Mouse (Mus musculus): ENCODE measurements at regions not wholly inside any gene's neighbourhood (a gene's known extent, or its start where the extent isn't known, plus 50 kb on each side); places are given as distances from the start of the nearest gene placed in this dataset.

GRCm38 (mm10) chr5:119448494-119448893 lies 222.0 kb upstream of the Tbx3 start:
- Histone ChIP-seq H3K9me3 (ENCODE audit: control insufficient read depth, low read length) (no peaks in the 10 kb centered on the region), H3K4me2 (ENCODE audit: low read length) (no peak overlapping the region), H3K9ac (ENCODE audit: low read length) (no peak overlapping the region), H3K27me3 (replicated peaks; ENCODE audit: control insufficient read depth, insufficient read depth, low read length) (no peaks in the 10 kb centered on the region), H3K4me1 (replicated peaks; ENCODE audit: control insufficient read depth, insufficient read depth, low read length) (no peaks in the 10 kb centered on the region), H3K27ac (ENCODE audit: low read depth) (no peak overlapping the region), H3K4me3 (ENCODE audit: low read depth, low read length) (no peak overlapping the region), H3K36me3 (ENCODE audit: control insufficient read depth, insufficient read depth, low read length) (no peaks in the 10 kb centered on the region)
- DNase-seq (ENCODE audit: low spot score) (no peak), ATAC-seq (replicated peaks; ENCODE audit: low FRiP score, low TSS enrichment, low read depth) (no peak)
- WGBS = 87% methylated on average over 4 of the region's 4 CpGs

GRCm38 (mm10) chr5:119449166-119449565 lies 221.3 kb upstream of the Tbx3 start:
- WGBS = 61% methylated on average over 7 of the region's 7 CpGs
- Histone ChIP-seq H3K9me3 (ENCODE audit: control insufficient read depth, low read length) (no peaks in the 10 kb centered on the region), H3K27ac (ENCODE audit: low read depth) (no peak overlapping the region), H3K27me3 (replicated peaks; ENCODE audit: control insufficient read depth, insufficient read depth, low read length) (no peaks in the 10 kb centered on the region), H3K9ac (ENCODE audit: low read length) (no peak overlapping the region), H3K4me2 (ENCODE audit: low read length) (no peak overlapping the region), H3K4me1 (replicated peaks; ENCODE audit: control insufficient read depth, insufficient read depth, low read length) (no peaks in the 10 kb centered on the region), H3K4me3 (ENCODE audit: low read depth, low read length) (no peak overlapping the region), H3K36me3 (ENCODE audit: control insufficient read depth, insufficient read depth, low read length) (no peaks in the 10 kb centered on the region)
- DNase-seq (ENCODE audit: low spot score) (no peak), ATAC-seq (replicated peaks; ENCODE audit: low FRiP score, low TSS enrichment, low read depth) (no peak)

- Histone ChIP-seq H3K27ac (ENCODE audit: low read depth) (no peak overlapping the region), H3K27me3 (replicated peaks; ENCODE audit: control insufficient read depth, insufficient read depth, low read length) (no peaks in the 10 kb centered on the region), H3K4me2 (ENCODE audit: low read length) (no peak overlapping the region), H3K9ac (ENCODE audit: low read length) (no peak overlapping the region), H3K4me1 (replicated peaks; ENCODE audit: control insufficient read depth, insufficient read depth, low read length) (no peaks in the 10 kb centered on the region), H3K4me3 (ENCODE audit: low read depth, low read length) (no peak overlapping the region), H3K9me3 (ENCODE audit: control insufficient read depth, low read length) (no peaks in the 10 kb centered on the region), H3K36me3 (ENCODE audit: control insufficient read depth, insufficient read depth, low read length) (no peaks in the 10 kb centered on the region)
- 72% methylated on average over 3 of the region's 3 CpGs for WGBS
- DNase-seq (ENCODE audit: low spot score) (no peak), ATAC-seq (replicated peaks; ENCODE audit: low FRiP score, low TSS enrichment, low read depth) (no peak)
Measured at GRCm38 (mm10) chr5:119459751-119460150, 210.7 kb upstream of the Tbx3 start.

- Histone ChIP-seq H3K4me2 (ENCODE audit: low read length) (no peak overlapping the region), H3K9ac (ENCODE audit: low read length) (no peak overlapping the region), H3K36me3 (ENCODE audit: control insufficient read depth, insufficient read depth, low read length) (no peaks in the 10 kb centered on the region), H3K4me1 (replicated peaks; ENCODE audit: control insufficient read depth, insufficient read depth, low read length) (no peaks in the 10 kb centered on the region), H3K27ac (ENCODE audit: low read depth) (no peak overlapping the region), H3K9me3 (ENCODE audit: control insufficient read depth, low read length) (no peaks in the 10 kb centered on the region), H3K27me3 (replicated peaks; ENCODE audit: control insufficient read depth, insufficient read depth, low read length) (no peaks in the 10 kb centered on the region), H3K4me3 (ENCODE audit: low read depth, low read length) (no peak overlapping the region)
- peak; percentile 66; the same call in 1 of the 2 replicates for ATAC-seq (replicated peaks; ENCODE audit: low FRiP score, low TSS enrichment, low read depth)
- WGBS = 58% methylated on average over 14 of the region's 14 CpGs
- no peak for DNase-seq (ENCODE audit: low spot score)
Measured at GRCm38 (mm10) chr5:119462659-119463530, 207.6 kb upstream of the Tbx3 start.

GRCm38 (mm10) chr5:119464553-119464952 lies 205.9 kb upstream of the Tbx3 start:
- H3K9ac ChIP-seq (ENCODE audit: low read length) = no peak overlapping the region
- no peak overlapping the region for H3K4me2 ChIP-seq (ENCODE audit: low read length)
- DNase-seq (ENCODE audit: low spot score) (no peak), ATAC-seq (replicated peaks; ENCODE audit: low FRiP score, low TSS enrichment, low read depth) (no peak)
- H3K27me3 ChIP-seq (replicated peaks; ENCODE audit: control insufficient read depth, insufficient read depth, low read length) = no peaks in the 10 kb centered on the region
- no peak overlapping the region for H3K4me3 ChIP-seq (ENCODE audit: low read depth, low read length)
- H3K36me3 ChIP-seq (ENCODE audit: control insufficient read depth, insufficient read depth, low read length) = no peaks in the 10 kb centered on the region
- no peaks in the 10 kb centered on the region for H3K9me3 ChIP-seq (ENCODE audit: control insufficient read depth, low read length)
- no peaks in the 10 kb centered on the region for H3K4me1 ChIP-seq (replicated peaks; ENCODE audit: control insufficient read depth, insufficient read depth, low read length)
- no peak overlapping the region for H3K27ac ChIP-seq (ENCODE audit: low read depth)
- WGBS = 49% methylated on average over 4 of the region's 4 CpGs

GRCm38 (mm10) chr5:119467346-119468085 lies 203.0 kb upstream of the Tbx3 start:
- no peak overlapping the region for H3K9ac ChIP-seq (ENCODE audit: low read length)
- H3K27ac ChIP-seq (ENCODE audit: low read depth) = no peak overlapping the region
- H3K4me3 ChIP-seq (ENCODE audit: low read depth, low read length) = no peak overlapping the region
- H3K4me1 ChIP-seq (replicated peaks; ENCODE audit: control insufficient read depth, insufficient read depth, low read length) = no peaks in the 10 kb centered on the region
- no peaks in the 10 kb centered on the region for H3K9me3 ChIP-seq (ENCODE audit: control insufficient read depth, low read length)
- H3K36me3 ChIP-seq (ENCODE audit: control insufficient read depth, insufficient read depth, low read length) = no peaks in the 10 kb centered on the region
- H3K27me3 ChIP-seq (replicated peaks; ENCODE audit: control insufficient read depth, insufficient read depth, low read length) = no peaks in the 10 kb centered on the region
- 77% methylated on average over 13 of the region's 13 CpGs for WGBS
- DNase-seq (ENCODE audit: low spot score) (no peak), ATAC-seq (replicated peaks; ENCODE audit: low FRiP score, low TSS enrichment, low read depth) (no peak)
- no peak overlapping the region for H3K4me2 ChIP-seq (ENCODE audit: low read length)

- peaks cover 9% of the 10 kb centered on the region for H3K4me1 ChIP-seq (replicated peaks; ENCODE audit: control insufficient read depth, insufficient read depth, low read length)
- DNase-seq (ENCODE audit: low spot score) (no peak), ATAC-seq (replicated peaks; ENCODE audit: low FRiP score, low TSS enrichment, low read depth) (no peak)
- no peaks in the 10 kb centered on the region for H3K27me3 ChIP-seq (replicated peaks; ENCODE audit: control insufficient read depth, insufficient read depth, low read length)
- H3K9ac ChIP-seq (ENCODE audit: low read length) = no peak overlapping the region
- no peak overlapping the region for H3K4me2 ChIP-seq (ENCODE audit: low read length)
- H3K36me3 ChIP-seq (ENCODE audit: control insufficient read depth, insufficient read depth, low read length) = no peaks in the 10 kb centered on the region
- no peak overlapping the region for H3K27ac ChIP-seq (ENCODE audit: low read depth)
- WGBS = 83% methylated on average over 2 of the region's 2 CpGs
- peaks cover 8% of the 10 kb centered on the region; the same call in 1 of the 2 replicates for H3K9me3 ChIP-seq (ENCODE audit: control insufficient read depth, low read length)
- no peak overlapping the region for H3K4me3 ChIP-seq (ENCODE audit: low read depth, low read length)
Measured at GRCm38 (mm10) chr5:119477926-119478325, 192.5 kb upstream of the Tbx3 start.

- Histone ChIP-seq H3K27me3 (replicated peaks; ENCODE audit: control insufficient read depth, insufficient read depth, low read length) (no peaks in the 10 kb centered on the region), H3K4me1 (replicated peaks; ENCODE audit: control insufficient read depth, insufficient read depth, low read length) (peaks cover 9% of the 10 kb centered on the region), H3K27ac (ENCODE audit: low read depth) (no peak overlapping the region), H3K9ac (ENCODE audit: low read length) (no peak overlapping the region), H3K36me3 (ENCODE audit: control insufficient read depth, insufficient read depth, low read length) (no peaks in the 10 kb centered on the region), H3K4me2 (ENCODE audit: low read length) (no peak overlapping the region), H3K9me3 (ENCODE audit: control insufficient read depth, low read length) (peaks cover 8% of the 10 kb centered on the region; the same call in 1 of the 2 replicates), H3K4me3 (ENCODE audit: low read depth, low read length) (no peak overlapping the region)
- WGBS = 50% methylated on average over 4 of the region's 4 CpGs
- no peak for DNase-seq (ENCODE audit: low spot score)
- no peak for ATAC-seq (replicated peaks; ENCODE audit: low FRiP score, low TSS enrichment, low read depth)
Measured at GRCm38 (mm10) chr5:119478331-119478730, 192.1 kb upstream of the Tbx3 start.

Measured in intestine, embryonic 14.5 days (tissue).